Mouse (Mus musculus): Measurements from ENCODE around the gene Ephx1.
"Not testable (repeated sequence)": the region's sequence is repeated elsewhere in the genome, so short reads cannot be mapped to it uniquely, and the experiment has no call there.

Gene Ephx1

DNA sequence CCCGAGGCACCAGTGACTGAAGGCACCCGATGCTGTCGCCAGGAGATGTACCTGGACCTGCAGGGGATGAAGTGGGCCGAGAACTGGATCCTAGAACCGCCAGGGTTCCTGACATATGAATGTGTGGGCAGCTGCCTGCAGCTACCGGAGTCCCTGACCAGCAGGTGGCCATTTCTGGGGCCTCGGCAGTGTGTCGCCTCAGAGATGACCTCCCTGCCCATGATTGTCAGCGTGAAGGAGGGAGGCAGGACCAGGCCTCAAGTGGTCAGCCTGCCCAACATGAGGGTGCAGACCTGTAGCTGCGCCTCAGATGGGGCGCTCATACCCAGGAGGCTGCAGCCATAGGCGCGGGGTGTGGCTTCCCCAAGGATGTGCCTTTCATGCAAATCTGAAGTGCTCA is 83.1 kb downstream of the Ephx1 start:
- DNase-seq (ENCODE audit: low read depth, low spot score) = not testable (repeated sequence)

DNA sequence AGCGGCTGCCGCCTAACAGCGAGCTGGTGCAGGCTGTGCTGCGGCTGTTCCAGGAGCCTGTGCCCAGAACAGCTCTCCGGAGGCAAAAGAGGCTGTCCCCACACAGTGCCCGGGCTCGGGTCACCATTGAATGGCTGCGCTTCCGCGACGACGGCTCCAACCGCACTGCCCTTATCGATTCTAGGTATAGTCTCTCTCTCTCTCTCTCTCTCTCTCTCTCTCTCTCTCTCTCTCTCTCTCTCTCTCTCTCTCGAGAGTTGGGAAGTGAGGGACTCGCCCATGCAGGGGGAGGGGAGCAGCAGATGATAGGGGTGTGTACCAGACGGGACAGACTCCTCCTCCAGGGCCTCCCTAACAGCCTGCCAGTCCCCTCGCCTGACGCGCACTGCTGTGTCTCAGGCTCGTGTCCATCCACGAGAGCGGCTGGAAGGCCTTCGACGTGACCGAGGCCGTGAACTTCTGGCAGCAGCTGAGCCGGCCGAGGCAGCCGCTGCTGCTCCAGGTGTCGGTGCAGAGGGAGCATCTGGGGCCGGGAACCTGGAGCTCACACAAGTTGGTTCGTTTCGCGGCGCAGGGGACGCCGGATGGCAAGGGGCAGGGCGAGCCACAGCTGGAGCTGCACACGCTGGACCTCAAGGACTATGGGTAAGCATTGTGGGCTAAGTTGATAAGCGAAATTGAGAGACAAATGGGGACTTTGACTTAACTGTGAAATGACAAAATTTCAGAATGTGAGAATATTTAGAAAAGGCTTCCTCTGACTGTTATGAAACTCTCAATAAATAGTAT is 83.9 kb downstream of the Ephx1 start:
- DNase-seq (ENCODE audit: low read depth, low spot score) = not testable (repeated sequence)

DNA sequence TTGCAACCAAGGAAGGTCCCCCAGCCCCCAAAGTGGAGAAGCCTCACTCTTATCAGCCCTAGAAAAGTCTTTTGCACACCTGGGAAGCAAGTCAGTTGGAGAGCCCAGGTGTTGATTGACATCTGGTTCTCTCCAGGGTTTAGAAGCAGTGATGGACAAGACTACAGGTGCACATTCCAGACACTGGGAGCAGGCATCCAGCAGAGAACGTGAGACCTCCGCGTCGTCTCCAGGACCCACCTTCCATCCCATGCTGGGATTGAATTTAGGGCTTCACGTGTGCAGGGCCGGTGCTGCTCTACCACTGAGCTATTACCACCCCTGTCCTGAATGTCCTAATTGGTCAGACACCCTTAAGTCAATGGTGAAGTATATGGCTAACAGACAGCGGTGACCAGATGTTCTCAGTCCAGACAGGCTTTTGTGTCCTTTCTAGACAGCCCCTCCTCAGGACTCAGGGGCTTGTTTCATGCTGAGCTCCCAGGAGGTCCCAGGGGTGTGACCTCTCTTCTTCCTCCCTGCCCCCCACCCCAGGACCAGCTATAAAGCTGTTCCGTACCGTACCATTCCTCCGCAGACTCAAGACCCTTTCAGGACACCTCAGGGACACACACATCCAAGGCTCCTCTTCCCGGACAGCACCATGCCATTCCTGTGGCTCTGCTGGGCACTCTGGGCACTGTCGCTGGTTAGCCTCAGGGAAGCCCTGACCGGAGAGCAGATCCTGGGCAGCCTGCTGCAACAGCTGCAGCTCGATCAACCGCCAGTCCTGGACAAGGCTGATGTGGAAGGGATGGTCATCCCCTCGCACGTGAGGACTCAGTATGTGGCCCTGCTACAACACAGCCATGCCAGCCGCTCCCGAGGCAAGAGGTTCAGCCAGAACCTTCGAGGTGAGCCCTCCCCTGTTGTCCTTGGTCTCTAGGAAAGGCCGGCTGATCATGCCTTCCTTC is 86.0 kb downstream of the Ephx1 start, which contains the start of gene Lefty1:
Gene Lefty1 (plus strand): TSS at position 556 of the 953 bp plus-strand sequence.
- DNase-seq (ENCODE audit: low read depth, low spot score) = no peak

DNA sequence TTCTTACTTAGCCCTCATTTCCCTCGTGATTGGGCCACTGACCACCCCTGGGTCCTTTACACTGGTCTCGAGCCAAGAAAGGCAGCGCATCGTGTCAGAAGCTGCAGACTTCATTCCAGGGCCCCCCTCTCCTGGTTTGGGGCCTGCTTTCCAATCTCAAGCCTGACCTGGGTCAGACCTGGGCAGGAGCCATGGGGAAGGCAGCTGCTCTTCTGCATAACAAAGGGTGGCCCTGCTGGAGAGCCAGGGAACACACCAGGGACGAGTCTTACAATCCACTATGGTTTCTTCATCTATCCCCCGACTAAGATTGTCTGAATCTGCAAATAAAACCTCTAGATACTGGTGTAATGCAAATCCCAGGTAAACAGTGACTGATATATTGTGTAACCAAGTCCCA is 87.0 kb downstream of the Ephx1 start:
- no peak for DNase-seq (ENCODE audit: low read depth, low spot score)

DNA sequence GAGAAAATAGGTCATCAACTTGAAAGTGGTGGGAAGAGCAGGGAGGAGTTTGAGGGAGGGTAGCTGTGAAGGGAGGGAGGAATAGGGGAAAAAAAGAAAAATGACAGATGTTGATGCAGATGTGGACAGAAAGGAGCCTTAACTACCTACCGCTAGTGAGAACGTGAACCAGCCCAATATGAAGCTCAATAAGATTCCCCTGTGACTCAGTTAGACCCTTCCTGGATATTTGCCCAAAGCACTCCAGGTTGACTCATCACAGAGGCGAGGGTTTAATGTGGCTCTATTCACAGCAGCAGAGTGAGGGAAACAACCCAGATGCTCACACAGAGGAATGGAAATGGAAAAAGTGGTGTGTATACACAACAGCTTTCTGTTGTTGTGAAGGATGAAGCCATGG is 89.6 kb downstream of the Ephx1 start:
- no peak for DNase-seq (ENCODE audit: low read depth, low spot score)

DNA sequence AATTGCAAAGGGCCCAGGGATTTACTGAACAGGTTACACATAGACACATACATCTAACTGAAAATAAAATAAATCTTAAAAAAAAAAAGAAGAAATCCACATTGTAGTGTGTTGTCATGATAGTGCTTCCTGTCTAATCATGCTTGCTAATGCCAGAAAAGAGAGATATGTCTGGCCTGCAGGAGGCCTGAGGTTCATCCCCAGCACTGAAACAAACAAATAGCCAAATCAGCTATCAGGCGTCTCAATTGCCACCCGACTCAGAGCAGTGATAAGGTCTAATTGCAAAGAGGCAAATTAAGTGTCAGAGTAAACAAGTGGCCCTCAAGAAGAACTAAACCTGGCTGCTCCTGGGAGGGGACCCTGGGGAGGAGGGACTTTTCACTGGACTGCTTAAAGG is 91.1 kb downstream of the Ephx1 start:
- no peak for DNase-seq (ENCODE audit: low read depth, low spot score)

DNA sequence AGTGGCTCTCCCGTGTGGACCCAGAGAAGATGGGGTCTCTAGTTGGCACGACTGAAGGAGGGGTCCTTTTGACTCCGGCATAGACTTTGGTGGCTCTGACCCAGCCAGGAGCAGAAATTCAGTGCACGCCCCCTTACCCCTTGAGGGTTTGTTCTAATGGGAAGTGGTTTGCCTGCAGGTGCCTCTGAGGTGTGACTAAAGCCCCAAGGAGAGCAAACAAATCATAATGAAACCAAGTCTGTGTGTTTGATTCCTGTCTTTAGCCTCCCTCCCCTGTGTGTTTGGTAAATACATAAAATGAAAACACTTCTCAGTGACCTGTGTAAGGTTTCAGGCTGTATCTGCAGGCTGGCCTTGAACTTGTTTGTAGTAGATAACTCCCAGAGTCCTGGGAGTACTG is 94.4 kb downstream of the Ephx1 start:
- peak; percentile 89 for DNase-seq (ENCODE audit: low read depth, low spot score)

Data from A20 (cell line).